Mouse (Mus musculus) gastrocnemius, postnatal 36 days (tissue): ENCODE data around the gene Pard3b. TPM values are rescaled to one million over a fixed set of nuclear protein-coding genes. Genes with fewer than 3 reads are reported as not detected.

Source experiments
- DNase-seq, 2 experiments: peaks; one replicate each; pipeline ENCODE4 v3.0.0; 2022
- intact Hi-C: fragments of 180-260 bp; cut with DNase I; formaldehyde crosslinking; loops from one replicate; pipeline ENCODE4 v1.15.1; 2025
- total RNA-seq, 2 experiments: library from RNA; stranded (reverse); gene quantifications; 2 replicates each; pipeline ENCODE4 v1.2.3; 2021

Gene Pard3b
- total RNA-seq, 2 experiments from 2014 or later = 5.0 to 5.1 TPM

DNA sequence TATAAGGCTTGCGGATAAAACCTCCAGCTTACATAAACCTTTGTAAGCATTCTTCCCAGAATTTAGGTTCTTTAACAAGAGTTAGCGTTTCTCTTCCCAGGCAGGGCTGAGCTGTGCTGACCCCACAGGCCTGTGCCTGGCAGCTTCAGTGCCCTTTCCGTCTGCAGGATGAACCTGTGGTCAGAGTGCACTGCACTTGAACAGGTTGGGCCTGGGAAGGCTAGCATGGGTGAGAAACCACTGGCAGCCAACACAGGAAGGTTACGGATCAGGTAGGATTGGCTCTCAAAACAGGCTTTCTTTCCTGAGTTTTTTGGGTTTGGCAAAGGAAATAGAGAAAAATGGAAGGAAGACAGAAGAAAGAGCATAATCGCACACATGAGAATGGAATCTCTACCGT is 790.1 kb downstream of the Pard3b start:
- DNase-seq = no peak
- intact Hi-C loops = no loop called here

DNA sequence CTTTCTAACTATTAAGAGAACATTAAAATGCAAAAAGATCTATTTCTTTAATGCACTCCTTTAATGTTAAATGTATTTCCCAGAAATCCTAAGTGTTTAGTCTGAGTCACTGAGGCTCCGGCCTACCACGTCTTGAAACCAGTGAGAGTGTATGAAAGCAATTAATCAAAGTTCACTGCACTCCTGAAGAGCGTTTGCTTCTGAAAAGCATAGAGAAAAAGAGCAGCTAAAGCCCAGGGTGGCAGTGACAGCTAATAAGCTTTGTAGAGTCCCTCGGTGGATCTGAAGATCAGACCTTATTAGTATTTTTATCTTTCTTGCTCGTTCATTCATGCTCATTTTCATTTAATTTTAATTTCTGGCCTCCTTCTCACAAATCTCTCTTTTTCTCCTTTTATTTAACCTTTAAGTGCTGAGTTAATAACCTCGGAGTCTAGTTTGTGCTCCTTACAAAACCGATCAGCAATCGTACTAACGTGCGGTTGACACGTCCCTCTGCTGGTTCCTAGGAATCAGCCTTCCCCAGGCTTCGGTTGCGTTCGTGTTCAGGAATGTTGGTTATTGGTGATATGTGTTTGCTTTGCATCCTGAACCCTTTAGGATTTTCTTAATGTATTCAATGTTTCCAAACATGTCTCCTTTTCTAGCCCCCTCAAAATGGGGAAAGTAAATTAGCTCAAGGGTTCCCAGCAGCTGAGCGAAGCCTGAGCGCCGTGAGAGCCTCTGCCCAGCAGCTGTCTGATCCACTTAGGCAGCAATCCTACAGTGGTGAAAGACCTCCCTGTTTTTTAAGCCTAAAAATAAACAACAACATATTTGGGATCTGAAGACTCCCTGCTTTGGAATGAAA is 790.9 kb downstream of the Pard3b start:
- intact Hi-C loops = no loop called here
- DNase-seq = no peak

DNA sequence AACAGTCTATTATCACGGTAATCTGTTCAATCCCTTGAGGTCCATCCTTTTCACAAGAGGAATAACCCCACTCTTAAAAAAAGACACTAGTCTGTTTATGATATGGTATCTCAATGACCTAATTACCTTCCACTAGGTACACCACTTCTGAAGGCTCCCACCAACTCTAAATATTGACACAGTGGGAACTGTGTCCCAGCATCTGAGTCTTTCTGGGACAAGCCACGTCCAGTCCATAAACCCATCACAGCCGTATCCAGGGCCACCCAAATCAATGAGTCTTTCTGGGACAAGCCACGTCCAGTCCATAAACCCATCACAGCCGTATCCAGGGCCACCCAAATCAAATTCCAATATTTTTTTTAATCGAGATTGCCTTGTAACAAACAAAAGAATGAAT is 792.4 kb downstream of the Pard3b start:
- intact Hi-C loops = no loop called here
- no peak for DNase-seq

DNA sequence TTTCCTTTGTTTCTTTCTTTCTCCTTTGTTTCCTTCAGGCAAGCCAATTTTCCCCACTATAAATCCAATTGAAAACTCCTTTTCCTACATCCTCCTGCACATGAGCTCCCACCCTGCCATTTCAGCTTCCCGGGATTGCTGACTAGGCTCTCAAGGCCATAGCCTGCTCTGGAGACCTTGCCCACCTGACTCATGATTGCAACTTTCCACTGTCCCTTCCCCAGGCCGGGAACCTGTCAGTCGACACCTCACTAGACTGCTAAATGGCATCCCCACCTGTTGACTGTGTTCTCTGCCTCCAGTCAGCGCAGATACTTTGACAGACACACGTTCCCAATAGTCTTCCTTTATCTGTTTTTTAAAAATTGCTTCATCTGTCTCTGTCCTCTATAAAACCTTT is 795.3 kb downstream of the Pard3b start:
- no peak for DNase-seq
- intact Hi-C loops = no loop called here

DNA sequence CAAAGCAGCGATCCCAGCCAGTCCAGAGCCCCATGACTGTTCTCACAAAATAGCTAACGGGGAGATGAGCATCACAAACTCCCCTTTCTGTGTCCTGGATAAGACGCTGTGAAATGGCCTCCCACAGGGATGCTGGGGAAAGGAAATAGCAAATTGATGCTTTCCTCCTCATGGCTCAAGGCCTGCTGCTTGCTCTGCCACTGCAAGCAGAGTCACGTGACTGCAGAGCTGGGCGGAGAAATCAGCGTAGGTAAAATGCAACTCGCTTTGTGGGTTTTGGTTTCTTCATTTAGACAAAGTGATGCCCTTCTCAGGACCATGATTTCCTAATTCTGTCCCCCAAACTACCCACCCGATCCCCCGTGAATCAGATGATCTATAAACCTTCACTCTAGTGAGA is 797.2 kb downstream of the Pard3b start:
- intact Hi-C loops = no loop called here
- no peak for DNase-seq

DNA sequence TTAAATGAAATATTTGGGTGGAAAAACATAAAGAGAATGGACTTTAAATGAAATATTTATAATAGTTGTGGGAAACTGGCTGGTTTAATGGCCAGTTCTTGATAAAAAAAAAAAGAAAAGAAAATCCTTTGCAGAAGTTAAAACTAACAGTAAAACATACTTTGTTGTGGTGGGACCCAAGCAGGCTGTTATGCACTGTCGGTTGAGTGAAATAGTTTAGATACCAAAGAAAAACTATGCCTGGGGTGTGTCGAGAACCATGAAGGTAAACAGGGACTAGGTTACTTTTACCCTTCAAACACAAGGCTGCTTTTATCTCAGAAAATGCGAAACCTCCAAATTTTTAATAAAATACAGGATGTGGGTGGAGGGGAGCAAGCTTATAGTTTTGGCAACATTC is 797.7 kb downstream of the Pard3b start:
- no peak for DNase-seq
- intact Hi-C loops = no loop called here

DNA sequence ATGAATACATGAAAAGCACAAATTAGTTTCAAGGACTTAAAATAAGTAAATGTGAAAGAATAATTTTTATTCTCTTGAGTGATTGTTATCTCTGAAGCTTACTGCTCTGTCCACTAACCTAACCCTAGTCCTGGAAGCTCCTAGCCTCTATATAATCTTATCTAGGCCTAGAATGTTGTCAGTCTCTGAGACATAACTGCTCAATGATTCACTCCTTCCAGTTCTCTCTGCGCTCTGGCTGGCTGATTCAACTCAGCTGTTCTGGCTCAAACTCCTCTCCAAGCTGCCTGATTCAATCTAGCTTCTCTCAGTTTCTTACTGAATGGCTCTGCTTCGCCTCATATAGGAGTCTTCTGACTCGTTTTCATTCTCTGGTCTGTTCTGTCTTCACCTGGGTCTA is 798.9 kb downstream of the Pard3b start:
- no peak for DNase-seq
- intact Hi-C loops = no loop called here

DNA sequence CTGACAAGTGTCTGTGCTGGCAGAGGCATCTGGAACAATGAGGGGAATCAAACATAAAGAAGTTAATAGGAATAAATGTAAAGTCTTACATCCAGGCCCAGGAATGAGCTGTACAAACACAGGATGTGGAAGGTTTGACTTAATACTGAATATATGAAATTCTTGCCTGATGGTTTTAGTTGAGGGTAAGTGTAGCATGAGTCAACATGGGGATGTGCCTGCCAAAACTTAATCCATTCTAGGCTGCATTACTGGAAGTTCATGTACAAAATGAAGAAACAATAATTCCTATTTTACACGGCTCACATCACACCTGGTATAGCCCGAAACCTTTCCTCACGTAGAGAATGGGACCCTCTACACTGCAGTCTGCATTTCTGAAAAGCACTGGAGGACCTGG is 805.8 kb downstream of the Pard3b start:
- no peak for DNase-seq
- intact Hi-C loops = no loop called here

DNA sequence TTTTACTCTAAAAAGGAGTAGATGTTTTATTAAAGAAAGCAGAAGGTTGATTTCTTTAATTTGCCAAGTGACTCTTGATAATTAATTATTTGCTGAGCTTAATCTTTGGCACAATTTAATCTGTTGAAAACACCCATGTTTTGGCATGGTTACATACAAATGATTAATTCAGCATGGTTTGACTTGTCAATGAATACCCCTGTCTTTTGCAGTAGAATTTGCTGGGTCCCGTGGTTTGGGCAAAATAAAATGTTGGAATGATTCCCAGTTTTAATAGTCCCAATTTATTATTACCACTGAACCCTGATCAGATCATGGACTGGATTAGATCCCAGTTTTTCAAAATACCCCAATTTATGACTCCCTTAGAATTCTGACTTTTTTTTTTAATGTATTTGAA is 808.2 kb downstream of the Pard3b start:
- no peak for DNase-seq
- intact Hi-C loops = no loop called here

DNA sequence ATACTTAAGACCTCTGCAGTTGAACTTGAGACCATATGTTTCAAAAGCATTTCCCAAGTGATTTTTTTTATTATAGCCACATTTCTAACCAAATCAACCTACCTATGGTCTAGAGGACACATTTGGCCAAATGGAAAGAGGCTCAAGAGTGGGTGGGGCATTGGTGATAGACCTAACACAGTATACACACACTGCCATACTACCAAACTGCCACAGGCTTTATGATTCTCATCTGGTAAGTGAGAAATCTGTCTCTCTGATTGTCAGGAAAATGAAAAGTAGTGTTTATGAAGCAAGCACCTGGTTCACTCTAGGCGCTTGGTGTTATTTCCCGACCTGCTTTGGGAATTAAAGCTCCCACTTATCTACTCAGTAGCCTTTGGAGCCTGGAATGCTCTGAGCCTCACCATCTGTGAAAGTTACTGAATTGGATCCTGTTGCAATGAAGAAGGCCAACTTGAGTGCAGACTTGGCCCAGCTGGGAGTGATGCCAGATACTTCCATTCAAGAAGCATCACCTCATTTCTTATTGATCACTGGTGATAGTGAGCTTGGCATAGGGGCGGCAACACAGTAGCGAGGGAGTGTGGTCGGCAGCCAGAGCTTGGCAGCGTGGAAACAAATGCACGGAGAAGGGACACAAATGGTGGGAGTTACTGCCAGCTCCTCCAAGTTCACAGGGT is 810.7 kb downstream of the Pard3b start:
- intact Hi-C loops = no loop called here
- no peak for DNase-seq

DNA sequence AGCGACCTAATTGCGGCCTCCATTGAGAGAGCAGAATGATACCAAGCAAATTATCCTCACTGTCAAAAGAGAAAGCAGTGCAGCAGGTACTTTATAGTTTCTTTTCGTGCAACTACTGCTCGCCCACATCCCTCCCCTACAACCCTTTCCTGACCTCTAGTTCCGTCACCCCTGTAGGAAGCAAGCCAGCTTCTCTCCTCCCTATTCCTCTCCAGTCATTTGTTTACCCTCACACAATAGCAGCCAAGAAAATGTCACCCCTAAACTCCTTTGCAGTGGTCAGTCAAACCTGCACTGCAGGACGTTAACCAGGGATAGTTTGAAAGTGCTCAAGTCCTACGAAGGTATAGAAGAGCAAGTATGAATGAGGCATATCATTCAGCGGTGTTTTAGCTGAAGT is 826.9 kb downstream of the Pard3b start:
- DNase-seq = no peak
- intact Hi-C loops = no loop called here

DNA sequence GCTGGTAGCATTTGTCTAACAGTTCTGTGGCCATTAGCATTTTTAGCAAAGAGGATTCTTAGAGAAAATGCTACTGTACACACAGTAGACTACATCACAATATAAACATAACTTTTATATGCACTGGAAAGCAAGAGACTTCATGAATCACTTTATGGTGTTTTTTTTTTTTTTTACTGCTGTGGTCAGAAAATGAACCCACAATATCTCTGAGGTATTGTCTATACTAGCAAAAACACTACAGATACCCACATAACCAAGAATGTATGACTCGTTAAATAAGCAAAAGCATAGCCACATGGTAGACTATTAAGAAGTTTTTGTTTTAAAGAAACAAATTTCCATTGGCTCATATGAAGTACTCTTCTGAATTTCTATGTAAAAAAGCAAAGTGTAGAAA is 827.9 kb downstream of the Pard3b start:
- intact Hi-C loops = no loop called here
- no peak for DNase-seq

DNA sequence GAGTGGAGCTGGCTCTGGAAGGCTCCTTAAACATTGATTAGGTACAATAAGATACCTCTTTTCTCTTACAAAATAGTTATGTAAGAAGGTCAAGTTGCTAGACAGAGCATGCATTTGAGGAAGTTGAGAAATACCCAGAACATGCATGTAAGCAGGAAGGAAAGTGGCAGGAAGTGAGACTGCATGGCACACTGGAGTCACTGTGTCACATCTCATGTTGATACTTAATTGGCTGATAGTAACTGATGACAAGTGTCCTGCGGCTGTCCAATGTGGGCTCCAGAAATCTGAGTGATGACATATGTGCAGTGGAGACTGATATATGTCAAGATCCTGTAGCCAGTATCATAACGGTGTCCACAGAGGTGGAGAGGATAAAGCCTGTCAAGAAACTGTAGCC is 844.4 kb downstream of the Pard3b start:
- DNase-seq = no peak
- intact Hi-C loops = no loop called here

DNA sequence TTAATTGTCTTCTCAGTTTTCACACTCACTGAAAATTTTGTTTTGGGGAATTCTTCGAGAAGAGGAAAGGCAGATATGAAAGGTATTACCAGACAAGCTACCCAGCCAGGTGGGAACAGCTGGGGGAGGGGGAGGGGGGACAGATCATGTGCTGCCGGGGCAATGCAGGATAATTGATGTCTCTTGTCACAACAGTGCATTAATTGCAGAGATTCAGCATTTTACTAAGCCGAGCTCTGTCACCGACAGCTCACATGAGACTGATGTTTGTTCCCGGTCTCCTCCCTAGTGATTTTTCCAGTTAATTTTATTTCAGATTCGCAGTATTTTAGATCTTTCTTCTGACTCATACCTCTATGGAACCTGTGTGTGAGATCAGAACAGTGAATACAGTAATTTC is 850.2 kb downstream of the Pard3b start:
- DNase-seq = no peak
- intact Hi-C loops = no loop called here

DNA sequence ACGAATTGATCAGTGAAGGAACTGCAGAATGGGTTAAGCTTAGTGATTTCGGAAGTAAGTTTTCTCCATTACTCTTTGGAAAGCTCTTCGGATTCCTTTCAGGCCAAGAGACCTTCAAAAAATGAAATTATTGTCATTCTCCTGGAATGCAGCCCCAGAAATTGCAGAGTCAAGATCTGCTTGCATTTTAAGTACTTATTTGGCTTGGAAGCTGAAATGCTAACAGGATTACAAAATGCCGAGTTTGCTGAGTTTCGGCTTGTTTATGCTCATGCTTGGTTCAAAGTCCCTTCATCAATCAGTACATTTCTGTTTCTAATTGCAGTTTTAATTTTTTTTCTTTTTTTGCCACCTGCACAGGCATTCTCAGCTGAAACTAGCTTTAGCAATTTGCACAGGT is 860.5 kb downstream of the Pard3b start:
- intact Hi-C loops = no loop called here

DNA sequence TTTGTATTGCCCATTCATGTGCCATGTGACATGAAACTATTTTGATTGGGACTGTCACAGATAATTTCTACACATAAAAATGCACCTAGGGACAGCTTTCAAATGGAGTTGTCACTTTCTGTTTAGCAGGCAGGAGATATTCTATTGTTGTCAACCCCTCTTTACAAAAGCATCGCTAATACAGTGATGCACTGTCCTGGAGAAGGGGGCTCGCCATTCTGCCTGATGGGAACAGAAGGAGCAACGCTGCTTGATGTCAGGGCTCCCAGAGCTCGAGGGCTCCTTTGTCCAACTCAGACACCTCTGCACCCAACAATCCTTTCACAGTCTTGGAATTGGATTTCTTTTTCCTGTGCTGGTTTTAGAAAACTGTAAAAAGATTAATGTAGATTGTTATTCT is 871.9 kb downstream of the Pard3b start:
- no peak for DNase-seq
- intact Hi-C loops = no loop called here

More for the DNA sequence above, 860.5 kb downstream of the Pard3b start:
- DNase-seq = no peak

DNA sequence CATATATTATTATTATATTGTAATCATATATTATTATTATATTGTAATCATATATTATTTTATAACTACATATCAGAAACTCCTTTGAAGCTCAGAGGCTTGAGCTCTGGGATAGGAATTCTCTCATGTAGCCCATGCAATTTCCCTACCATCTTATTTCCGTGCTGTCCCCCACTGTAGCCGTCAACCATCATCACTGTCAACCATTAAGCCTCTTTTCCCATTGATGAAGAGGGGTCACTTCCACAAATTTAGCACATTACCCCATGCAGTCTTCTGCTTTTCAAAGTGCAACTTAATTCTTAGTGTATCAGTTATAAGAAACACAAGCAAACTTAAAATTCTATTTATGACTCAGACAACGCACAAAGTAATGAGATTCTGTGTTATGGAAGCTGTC is 873.1 kb downstream of the Pard3b start:
- no peak for DNase-seq
- intact Hi-C loops = no loop called here

DNA sequence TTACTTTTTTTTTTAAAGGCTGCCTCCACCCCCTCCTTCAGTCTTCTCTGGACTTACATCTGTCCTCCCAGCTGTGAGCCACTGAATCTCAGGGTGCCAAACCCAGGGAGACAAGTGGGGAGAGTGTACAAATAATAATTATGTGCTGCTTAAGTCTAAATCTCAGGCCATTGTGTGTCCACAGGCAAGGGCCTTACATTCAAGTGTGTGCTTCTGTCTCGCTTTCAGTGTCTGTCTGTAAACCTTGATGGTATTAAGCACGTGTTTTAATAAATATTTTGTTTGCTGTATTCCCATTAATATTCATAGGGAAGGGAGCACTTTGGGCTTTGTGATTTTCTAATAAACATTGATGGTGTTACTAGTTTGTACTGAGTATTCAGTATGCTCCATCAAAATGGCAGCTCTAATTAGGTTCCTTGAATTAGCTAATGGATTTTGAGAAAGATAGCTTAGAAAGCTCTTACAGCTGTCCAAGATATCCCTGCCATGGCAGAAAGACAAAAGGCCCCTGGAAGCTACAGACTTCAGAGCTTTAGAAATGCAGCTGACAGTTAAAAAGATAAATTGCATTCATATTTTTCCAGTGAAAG is 880.1 kb downstream of the Pard3b start:
- intact Hi-C loops = no loop called here

DNA sequence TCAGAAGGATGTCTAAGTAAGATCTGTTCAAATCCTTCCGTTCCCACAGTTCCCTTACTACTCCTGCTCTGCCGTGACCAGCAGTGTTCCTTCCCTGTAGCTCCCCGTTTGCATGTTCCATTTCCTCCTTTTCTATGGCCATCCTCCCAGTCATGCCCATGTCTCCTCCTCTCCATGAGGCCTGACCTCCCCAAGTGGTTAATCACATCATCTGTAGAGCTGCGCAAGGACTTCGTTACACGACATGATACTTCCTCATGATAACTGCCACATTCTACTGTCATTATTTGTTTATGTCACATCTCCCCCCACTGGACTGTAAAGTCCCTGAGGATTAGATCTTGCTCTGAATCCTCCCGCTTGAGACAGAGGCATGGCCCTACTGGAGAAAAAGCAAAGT is 882.7 kb downstream of the Pard3b start:
- DNase-seq = no peak
- intact Hi-C loops = no loop called here

More for the DNA sequence above, 880.1 kb downstream of the Pard3b start:
- no peak for DNase-seq

DNA sequence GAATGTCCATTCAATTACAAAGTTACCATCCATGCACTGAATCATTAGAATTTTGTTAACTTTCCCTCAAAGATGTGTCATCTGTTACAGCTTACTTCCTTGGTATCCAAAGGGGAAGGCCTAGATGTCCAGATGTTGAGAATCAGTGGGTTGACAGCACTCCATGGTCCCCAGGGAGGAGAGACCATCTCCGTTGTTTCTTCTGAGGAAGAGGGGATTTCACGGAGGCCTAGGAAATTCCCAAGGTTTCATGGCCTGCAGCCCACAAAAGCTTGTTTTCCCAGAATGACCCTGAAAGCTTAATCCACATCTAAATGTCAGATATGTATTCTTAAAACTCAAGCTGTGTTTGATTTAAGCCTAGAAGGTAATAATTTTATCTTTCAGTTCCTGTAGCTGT is 884.1 kb downstream of the Pard3b start:
- DNase-seq = no peak
- intact Hi-C loops = no loop called here

DNA sequence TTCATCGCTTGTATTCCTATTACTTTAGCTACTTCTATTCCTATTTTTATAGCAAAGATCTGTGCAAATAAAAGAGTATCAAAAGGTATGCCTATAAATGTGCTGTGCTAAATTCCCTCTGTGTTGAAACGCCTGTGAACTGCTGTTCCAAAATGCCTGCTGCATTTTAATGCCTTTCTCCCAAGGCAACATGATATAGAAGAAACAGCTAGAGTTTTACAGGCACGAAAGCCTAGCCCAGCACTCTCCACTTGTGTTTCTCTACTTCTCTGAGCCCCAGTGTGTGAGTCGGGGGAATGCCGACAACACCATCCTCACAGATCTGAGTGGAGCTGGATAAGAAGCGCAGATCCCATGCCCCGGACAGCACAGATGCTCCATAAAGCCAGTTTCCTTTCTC is 889.2 kb downstream of the Pard3b start:
- no peak for DNase-seq
- intact Hi-C loops = no loop called here

DNA sequence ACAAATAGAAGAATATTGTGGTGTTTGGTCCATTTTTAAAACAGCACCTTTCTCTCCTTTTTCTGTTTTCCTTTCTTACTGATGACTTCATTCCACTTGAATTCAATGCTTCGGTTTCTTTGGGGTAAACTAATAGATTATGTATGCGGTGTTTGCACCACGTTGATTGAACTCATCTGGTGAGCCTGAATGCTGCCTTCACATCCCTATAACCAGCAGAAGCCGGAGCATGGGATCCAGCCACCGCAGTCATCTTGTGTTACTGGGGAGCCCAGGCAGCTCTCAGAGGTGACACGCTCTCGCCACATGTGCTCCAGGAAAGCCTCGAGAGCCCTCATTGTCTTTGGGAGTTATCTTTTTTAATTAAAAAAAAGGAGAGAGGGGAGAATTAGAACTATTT is 891.3 kb downstream of the Pard3b start:
- intact Hi-C loops = no loop called here
- DNase-seq = no peak
